Mouse (Mus musculus): ENCODE measurements around the gene Klf11.
A peak's percentile ranks its signal among the peaks of the same experiment; 100 is the strongest.
"Not testable (repeated sequence)": the region's sequence is repeated elsewhere in the genome, so short reads cannot be mapped to it uniquely, and the experiment has no call there.

The Klf11 gene

DNA sequence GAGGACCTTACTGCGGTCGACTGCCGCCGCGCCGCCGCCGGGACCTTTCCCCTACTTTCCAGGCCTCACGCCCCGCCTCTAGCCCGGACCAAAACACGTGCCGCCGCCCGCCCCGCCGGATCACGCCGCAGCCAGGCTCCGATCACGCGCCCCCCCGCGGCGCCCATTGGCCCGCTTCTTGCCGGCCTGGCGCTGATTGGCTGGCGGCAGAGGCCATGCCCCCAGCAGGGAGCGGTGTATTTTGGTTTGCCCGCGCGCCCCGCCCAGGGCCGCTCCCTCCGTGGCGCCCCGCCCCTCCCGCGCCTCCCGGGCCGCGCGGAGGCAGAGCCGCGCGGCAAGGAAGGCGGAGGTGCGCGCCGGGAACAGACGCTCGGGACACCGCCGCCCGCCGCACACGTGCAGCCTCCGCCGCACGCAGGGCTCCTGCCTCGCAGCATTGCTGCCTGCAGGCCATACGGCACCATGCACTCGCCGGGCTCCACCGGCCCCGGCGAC lies at the start of gene Klf11:
Gene Klf11 (plus strand): TSS at position 212 of the 495 bp plus-strand sequence.
- DNase-seq (ENCODE audit: low read depth, low spot score): peak; percentile 88

DNA sequence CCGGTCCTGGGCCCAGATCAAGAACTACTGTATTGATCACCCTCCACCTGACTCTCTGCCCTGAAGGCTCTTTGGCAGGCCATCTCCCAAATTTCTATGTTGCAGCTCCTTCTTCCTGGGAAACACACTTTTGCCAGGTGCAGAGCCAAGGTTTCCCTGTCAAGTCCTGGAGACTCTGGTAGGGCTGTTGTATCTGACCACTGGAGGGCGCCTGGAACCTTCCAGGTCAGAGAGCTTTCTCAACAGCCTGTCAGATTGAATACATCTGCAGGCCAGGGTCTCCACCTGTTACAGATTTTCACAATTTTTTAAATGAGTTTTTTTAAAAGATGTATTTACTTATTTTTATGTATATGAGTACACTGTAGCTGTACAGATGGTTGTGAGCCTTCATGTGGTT lies 47.8 kb upstream of the Klf11 start:
- DNase-seq (ENCODE audit: low read depth, low spot score): peak; percentile 82

DNA sequence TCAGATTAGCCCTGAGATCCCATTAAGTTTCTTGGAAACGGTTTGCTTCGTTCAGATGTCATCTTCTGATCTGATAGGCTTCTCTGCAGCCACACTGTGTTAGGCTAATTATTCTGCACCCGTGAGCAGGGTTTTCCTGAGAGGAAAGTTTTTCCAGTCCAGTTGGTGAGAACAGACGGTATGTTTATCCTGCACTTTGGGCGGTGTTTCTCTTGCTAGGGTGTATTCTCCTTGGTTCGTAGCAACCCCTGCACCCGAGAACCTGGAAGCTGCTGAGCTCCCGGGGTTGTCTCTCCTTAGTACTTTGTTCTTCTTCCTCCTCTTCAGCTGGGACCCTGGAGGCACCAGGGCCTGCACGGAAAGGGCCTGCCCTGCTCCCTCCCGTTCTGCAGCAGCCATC lies 44.9 kb upstream of the Klf11 start:
- DNase-seq (ENCODE audit: low read depth, low spot score): no peak

DNA sequence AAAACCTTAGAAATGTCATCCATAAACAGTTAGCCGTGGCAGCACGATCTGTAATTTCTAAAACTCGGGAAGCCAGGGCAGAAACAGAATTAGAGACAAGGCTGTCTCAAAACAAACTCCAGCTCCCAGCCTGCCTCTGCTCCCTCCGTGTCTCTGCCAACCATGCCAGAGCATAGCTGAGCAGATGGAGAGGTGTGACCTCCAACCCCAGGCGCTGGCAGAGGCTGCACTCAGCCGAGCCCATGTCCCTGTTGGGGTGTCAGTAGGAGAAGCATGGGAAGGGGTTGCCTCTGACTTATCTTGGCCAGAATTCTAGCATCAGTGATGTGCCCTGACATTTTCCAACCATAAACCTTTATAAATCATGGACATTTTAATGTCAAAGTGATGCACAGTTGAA lies 38.5 kb upstream of the Klf11 start:
- DNase-seq (ENCODE audit: low read depth, low spot score): no peak

DNA sequence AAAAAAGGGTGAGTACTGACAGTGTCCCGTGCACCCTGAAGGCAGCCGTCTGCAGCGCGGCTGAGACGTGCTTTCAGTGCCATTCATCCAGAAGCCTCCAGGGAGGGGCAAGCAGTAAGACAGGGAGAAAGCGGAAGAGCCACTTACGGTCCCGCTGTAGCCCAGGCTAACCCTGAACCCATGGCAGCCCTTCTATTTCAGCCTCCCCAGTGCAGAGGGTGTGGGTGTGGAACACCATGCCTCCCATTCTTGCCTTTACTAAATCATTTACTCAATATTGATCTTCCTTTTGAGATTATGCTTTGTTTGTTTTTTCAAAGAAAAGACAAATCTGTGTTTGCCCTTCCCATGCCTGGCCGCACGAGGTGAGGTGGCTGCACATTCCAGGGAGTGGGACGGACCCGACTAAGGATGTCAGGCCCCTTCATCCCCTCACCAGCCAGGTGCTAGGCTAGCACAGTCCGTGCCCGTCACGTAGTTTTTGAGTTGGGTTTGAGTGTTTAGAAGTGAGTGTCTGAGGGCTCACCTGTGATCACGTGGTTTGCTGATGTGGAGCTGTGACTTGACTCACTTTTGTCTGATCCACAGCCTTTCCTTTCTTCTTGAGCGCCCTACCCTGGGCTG lies 36.5 kb upstream of the Klf11 start:
- DNase-seq (ENCODE audit: low read depth, low spot score): no peak

DNA sequence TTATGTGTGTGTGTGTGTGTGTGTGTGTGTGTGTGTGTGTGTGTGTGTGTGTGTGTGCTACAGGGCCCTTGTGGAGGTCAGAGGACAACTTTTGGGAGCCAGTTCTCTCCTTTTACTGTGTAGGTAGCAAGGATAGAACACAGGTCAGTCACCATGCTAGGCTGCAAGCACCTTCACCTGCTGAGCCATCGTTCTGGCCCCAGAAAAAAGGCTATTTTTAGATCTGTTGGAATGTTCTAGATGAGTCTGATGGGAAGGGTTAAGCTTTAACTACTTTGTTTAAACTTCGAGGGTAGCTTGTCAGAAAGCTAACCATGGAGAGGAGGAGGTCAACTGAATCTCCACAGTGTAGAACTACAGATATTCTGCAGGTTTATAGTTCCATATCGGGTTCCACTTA lies 35.9 kb upstream of the Klf11 start:
- DNase-seq (ENCODE audit: low read depth, low spot score): no peak

DNA sequence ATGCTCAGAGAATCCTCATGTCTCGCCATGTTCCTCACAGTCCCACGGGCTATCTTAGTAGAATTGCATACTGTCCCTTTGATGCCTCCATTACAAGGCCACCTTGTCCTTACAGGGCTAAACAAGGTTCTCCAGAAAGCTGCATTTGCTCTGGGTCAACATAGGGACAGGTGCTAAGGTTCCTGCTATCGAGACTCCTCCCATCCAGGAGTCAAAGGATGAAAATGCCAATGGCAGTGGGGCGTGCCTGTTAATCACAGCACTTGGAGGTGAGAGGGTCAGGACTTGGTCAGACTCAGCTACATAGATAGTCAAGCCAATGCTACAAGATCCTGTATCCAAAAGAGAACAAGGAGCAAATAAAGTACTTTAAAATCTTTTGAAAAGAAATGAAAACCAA lies 31.6 kb upstream of the Klf11 start:
- DNase-seq (ENCODE audit: low read depth, low spot score): no peak

DNA sequence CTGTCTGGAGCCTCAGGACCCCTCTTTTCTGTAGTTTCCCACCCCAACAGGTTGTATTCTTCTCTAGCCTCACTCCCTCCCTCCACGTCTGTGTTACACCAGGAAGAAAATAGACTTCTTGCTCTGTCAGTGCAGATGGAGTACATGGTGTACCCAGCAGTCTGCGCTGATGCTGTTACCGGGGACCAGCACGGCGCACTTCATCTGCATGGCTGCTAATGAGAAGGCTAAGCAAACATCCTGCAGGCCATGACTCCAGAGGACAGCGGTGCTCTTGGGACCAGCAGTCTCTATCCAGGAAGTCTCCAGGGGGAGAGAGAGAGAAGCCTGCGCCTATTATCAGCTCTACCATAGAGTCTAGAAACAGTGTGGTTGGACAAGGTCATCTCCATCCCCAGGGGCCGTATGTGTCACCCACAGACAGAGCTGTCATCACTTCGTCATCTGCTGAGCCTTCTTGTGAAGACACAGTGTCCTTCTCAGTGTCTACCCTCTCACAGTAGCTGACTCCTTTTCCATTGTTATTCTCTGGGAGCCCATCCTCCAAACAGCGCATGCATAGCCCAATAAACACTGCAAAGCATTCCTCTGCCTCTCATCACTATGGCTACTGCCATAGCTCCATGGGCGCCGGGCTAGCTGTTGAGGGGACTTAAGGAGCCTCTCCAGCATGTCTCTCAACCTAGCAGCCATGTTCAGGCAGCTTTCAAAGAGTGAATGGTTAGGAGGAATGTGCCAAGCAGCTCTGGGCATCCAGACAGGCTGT lies 27.4 kb upstream of the Klf11 start:
- DNase-seq (ENCODE audit: low read depth, low spot score): no peak

DNA sequence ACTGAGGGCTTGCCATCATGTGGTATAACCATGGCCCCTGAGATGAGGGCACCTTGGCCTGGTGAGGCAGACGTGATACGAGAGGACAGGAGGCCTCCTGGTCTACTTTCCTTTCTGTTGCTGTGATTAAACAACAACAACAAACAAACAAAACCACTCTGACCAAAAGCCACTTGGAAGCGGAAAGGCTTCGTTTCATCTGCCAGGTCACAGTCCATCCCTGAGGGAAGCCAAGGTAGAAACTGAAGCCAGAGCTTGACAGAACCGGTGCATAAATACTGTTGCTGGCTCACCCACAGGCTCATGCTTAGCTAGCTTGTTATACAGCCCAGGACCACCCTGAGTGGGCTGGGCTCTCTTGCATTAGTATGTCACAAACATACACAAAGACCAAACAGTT lies 24.7 kb upstream of the Klf11 start:
- no peak for DNase-seq (ENCODE audit: low read depth, low spot score)

DNA sequence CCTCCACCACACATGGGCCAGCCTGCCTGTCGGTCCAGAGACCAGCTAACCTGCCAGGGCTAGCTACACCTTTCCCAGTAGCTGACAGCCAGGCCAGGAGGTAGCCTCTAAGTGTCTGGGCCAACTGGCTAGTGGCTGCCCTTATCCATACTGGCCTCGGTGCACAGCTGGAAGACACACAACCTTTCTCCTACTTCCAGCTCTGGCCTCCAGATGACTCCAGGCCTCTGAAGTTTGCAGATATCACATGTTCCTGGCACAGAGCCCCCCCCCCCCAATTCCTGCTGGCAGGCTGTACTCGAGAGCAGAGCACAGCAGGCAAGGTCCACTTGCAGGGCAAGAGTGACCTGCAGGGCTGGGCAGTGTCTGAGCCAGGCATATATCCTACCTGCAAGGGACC lies 23.9 kb upstream of the Klf11 start:
- no peak for DNase-seq (ENCODE audit: low read depth, low spot score)

DNA sequence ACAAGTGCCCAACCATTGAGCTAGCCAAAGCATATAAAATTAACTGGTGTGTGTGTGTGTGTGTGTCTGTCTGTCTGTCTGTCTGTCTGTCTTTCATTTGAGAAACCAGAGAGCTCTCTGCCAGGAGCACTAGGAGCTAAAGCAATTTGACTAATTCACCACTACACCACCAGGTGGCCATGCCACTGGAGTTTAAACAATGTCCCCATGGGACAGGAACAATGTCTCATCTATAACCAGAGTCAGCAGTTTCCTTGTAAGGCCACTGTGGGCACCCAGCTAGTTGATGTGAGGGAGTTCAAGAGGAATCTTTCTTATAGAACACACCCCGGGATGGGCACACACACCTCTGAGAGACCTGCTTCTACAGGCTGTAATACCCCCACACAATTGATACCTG lies 20.9 kb upstream of the Klf11 start:
- DNase-seq (ENCODE audit: low read depth, low spot score): peak; percentile 64

DNA sequence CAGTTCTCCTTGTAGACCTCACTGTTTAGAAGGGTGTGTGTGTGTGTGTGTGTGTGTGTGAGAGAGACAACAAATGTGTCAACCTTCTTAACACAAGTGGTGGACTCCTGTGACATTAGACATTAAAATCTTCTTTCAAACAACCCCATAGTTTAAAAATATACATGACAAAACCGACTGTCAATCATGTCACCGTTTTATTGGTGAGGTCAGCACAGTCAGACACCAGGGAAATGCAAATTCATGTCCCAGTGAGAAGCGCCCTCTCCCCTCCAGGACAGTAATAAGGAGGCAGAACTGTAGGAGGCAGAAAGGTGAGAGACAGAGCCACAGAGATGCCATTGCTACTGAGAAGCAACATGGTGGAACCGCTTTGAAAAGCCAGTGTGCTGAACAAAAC lies 18.7 kb upstream of the Klf11 start:
- no peak for DNase-seq (ENCODE audit: low read depth, low spot score)

DNA sequence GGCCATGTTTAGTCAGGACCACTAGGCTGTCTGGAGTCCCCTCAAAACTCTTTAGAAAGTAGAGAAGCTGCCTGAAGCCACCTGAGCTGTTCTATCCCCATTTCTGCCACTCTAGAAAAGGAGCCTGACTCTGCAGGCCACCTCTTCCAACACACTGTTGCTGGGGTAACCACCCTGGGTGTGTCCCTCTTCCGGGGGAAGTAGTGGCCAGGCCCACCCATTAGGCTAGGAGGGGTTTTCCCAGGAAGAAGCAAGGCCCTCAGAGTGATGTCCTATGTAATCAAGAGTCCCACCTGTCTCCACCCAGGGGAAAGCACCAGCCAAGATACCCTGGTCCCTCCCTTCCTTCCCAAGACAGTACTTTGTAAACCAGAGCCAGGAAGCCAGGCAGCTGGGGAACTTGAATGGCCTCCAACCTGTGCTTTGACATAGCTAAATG lies 17.3 kb upstream of the Klf11 start:
- DNase-seq (ENCODE audit: low read depth, low spot score): peak; percentile 36

DNA sequence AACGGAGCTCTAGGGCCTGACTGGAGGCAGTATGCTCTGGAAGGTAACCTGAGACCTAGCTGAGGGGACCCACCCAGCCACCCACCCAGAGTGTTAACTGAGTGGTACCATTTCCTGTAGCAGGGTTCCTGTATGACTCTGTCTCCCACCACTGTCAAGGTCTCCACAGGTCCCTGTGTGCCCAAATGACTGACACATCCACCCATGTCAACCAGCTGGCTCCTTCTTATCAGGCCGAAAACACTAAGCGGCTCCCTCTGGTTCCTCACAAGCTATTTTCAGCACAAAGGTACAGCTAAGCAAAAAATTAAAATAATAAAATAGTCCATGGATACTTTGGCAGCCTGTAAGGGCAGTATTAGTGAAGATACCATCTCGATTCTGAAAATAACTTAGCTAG lies 16.9 kb upstream of the Klf11 start:
- DNase-seq (ENCODE audit: low read depth, low spot score): no peak

DNA sequence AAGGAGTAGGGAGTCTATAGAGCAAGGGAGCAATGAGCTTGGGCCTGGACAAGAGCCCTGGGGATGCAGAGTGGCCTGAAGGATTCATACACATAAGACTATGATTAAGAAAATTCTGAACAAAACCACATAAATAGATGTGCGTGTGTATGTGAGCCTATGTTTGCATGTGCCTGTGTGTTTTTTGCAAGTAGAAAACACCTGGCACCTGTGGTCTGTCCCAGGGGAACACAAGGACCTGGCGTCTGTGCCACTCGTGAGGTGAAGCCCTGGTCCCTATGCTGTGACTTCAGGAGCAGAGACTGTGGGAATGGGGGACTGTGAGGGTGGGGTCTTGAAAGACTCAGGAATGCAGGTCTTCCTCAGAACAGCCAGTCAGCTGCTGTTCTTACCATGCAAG lies 16.4 kb upstream of the Klf11 start:
- no peak for DNase-seq (ENCODE audit: low read depth, low spot score)

DNA sequence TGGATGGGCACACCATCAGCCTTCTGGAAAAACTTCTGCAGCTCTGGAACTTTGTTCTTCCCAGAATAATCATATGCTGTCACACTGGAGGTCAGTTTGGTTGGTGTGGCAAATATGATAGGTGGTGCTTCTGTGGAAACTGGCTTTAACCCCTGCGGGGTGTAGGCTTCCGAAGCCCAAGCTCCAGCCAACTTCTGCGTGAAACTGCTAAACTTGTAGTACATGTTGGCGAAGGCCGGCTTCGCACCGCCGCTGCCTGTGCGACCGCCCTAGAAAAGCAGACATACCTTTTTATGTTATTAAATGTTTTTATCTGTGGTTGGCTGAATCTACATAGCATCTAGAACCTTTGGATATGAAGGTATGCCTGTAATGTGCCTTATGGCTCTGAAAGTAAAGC lies 12.3 kb upstream of the Klf11 start:
- DNase-seq (ENCODE audit: low read depth, low spot score): not testable (repeated sequence)

DNA sequence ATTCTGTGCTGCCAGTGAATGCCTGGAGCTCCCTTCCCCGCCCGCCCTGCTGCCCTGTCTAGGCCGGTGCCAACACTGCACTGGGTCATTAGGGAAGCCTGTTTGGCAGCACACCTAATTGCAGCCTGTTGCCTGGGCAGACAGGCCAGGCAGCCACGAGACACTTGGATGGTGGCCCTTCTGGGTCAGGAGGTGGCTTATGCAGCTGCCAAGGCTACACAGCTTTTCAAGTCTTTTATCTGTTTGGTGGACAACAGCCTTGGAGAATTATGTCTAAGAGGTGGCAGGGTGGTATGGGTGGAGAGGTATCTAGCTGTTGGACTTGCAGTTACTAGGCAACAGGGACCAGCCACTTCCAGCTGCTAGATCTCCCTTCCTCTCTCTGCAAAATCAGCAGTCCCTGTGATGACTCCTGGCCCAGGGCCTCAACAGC lies 8.7 kb upstream of the Klf11 start:
- no peak for DNase-seq (ENCODE audit: low read depth, low spot score)

DNA sequence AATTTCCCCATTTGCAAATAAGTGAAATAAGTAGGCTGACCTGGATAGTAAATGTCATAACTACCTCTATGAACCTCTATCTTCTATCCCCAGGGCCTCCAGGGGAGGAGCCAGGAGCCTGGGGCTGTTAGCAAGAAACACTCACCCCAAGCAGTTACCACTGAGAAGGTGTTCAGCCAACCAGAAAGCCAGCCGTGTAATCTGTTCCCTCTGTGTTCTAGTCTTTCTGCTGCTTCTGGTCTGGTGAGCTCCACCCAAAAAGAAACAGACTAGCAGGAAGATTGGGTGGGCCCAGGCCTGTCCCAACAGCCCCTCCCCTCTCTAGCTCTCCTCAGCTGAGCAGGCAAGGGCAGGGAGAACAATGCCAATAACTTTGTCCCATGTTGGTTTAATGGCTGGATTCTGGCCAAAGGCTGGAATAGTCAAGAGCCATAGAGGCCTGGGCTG lies 6.9 kb upstream of the Klf11 start:
- no peak for DNase-seq (ENCODE audit: low read depth, low spot score)

DNA sequence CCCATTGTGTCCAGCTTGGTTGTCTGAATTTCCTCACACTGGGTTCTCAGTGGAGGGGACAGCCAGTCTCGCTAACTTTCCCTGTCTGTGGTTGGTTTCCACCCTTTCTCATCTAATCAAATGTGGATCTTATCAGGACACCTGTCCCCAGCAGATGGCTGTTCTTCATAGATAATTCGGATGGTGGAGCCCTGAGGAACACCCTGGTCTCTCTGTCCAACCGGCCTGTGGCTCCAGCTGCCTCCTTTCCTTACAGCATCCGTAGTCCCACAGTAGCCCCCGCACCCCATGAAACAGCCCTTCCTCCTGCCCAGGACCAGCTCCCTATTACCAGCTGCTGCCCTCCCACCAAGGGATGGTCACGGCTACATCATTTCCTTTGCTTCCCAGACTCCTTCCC lies 5.2 kb upstream of the Klf11 start:
- no peak for DNase-seq (ENCODE audit: low read depth, low spot score)

DNA sequence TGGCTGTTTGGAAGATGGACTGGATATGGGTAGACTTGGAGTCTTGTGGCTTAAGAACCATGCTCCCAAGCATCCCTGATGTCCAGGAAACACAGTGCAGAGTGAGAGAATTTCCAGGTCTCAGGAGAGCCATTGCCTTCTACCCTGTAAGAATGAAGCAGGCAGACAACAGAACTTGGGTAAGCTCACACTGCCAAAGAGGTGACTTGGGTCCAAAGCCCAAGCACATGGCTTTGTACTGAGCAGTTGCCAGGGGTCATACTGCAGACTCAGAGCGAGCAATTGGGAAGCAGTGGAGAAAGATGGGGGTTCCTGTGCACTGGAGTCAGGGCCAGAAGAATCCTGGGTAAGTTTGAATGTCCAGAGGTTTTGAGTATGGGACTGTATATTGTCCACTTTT lies 3.0 kb upstream of the Klf11 start:
- DNase-seq (ENCODE audit: low read depth, low spot score): no peak

DNA sequence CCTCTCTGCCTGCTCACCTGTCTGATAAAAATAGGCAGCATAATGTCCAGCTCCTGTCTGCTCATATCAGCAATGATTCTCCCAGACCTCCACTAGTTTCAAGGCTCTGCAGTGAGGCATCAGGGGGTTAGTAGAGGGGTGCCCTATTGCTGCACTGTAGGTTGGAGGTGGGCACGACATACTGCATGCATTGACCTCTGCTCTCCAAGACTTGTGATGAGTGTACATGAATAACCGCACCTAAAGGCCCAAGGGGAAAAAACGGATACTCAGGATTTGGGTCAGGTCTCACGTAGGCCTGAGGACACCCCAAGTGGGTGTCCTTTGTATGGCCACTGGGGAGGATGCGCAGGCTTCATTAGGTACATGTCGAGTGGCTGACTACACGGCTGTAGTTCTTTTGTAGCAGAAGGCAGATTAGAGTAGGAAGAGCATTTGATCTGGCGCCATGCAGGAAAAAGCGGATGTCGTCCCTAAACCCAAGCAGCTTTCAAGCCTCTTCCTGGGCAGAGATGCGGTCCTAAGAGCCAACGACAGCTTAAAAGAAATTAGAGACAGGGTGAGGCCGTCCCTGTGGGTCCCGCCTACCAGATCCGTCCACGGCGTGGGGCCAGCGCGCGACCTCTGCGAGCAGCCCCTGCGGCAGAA lies 535 bp upstream of the Klf11 start:
- DNase-seq (ENCODE audit: low read depth, low spot score): no peak

DNA sequence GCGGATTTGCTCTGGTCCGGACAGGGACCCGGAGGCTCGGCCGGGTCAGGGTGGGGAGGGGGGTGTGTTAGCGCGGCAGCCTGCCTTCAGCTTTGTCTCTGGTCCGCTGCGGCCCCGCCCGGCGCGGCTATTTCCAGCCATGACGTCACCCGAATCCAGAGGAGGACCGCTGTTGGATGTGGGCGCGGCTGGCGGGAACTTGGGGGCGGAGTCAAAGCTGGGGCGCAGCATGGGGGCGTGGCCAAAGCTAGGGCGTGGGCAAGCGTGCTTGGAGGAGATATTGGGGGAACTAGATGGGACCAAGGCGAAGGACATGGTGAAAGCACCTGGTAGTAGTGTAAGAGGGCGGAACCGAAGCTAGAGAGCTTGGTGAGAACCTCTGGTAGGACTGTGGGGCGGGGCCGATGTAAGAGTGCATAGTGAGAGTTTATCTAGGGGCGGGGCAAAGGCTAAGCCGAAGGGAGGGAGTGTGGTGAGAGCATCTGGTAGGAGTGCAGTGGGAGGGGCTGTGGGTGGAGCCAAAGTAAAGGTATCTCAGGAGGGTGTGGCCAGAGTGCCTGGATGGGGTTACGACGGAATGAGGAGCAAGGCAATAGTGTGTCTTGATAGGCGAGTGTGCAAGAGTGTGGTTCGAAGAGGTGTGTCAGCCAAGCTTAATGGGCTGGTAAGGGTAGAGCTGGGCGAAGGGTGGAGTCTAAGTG lies 718 bp downstream of the Klf11 start:
- DNase-seq (ENCODE audit: low read depth, low spot score): peak; percentile 94
